Mouse (Mus musculus) embryonic fibroblast, embryonic 13.5 days (primary cell): ENCODE results near the gene Tcirg1.

Source experiments
- CTCF ChIP-seq: IDR thresholded peaks from 2 replicates; pipeline ENCODE4 v1.5.1; 2011; ENCODE audit warnings: mild to moderate bottlenecking, control low read depth, low read length, moderate library complexity, borderline replicate concordance; ENCODE audit not compliant: insufficient read depth
- POLR2A ChIP-seq: IDR thresholded peaks from 2 replicates; pipeline ENCODE4 v1.6.1; 2011; ENCODE audit warnings: low read depth, mild to moderate bottlenecking, control low read depth, low read length, moderate library complexity

- TF ChIP-seq CTCF (peak; percentile 31; the same call in 1 of the 2 replicates), POLR2A (no peak)
Observed at GRCm38 (mm10) chr19:3890181-3890580, 16.8 kb downstream of the Tcirg1 start.
